Mouse (Mus musculus) stomach, adult 2 months (tissue): ENCODE results near the gene Maneal. TPM values are rescaled to one million over a fixed set of nuclear protein-coding genes. Genes with fewer than 3 reads are reported as not detected.

Experiments used
- polyA plus RNA-seq: library from polyadenylated mRNA; depleted of rRNA; stranded (reverse); fragments of >200 nt; gene quantifications from 2 replicates; pipeline ENCODE4 v1.2.3, GENCODE M21; 2012; rRNA removed

The Maneal gene
- polyA plus RNA-seq = 0.37 and 0.65 TPM in 2 replicates

DNA sequence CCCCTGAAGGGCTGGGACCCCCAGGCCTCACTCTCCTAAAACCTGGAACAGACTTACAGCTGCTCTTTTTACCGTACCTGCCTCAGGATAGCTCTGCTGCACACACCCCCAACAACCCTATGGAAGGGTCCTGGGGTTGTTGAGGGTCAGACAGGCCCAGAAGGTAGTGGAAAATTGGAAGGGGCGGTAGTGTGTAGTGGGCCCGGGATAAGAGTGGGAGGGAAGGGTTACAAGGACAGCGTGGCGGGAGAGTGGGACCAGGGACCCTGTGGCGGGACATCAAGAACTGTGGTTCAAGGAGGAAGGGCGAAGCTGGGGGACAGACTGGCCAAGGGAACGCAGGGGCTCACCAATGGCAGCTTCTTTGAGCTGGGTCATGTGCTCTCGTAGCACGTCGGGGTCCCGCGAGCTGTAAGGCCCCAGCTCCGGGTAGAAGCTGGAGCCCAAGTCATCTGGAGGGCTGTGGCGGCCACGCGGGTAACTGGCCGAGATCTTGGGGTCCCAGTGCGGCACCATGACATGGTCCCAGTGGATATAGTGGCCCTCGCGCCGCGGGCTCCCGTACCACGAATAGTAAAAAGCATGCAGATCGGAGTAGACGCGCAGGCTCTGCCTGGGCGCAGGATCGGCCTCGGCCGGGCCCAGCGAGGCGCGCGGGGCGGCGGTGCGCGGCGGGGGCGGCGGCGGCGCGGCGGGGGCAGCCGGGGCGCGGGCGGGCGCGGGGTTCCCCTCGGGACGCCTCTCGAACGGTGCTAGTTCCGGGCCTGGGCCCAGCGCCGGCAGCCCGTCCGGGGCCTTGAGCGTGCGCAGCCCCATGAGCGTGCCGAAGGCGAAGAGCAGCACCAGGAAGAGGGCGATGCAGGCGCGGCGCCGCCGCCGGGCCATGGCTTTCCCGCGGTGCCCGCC, at the start of gene Maneal:
Gene Maneal (minus strand): TSS at position 889 of the 906 bp plus-strand sequence.

DNA sequence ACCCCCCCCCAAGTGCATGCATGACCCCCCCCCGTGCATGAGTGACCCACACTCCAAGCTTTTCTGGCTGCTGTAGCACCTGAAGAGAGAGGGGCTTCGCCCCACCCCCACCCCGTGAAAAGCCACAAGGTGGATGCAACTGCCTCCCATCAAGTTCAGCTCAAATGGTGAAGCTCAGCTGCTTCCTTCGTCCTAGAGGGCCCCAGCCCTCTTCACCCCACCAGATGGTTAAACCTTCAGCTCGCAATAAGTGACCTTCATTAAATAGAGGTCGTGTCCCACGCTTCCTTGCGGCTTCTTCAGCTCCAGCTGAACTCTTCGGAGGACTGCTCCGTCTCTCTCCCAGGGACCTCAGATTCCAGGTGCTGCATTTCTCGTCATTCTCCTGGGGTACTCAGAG, 18.6 kb upstream of the Maneal start, which contains the start of gene Epha10:
Gene Epha10 (plus strand): TSS at position 301 of the 400 bp plus-strand sequence.

DNA sequence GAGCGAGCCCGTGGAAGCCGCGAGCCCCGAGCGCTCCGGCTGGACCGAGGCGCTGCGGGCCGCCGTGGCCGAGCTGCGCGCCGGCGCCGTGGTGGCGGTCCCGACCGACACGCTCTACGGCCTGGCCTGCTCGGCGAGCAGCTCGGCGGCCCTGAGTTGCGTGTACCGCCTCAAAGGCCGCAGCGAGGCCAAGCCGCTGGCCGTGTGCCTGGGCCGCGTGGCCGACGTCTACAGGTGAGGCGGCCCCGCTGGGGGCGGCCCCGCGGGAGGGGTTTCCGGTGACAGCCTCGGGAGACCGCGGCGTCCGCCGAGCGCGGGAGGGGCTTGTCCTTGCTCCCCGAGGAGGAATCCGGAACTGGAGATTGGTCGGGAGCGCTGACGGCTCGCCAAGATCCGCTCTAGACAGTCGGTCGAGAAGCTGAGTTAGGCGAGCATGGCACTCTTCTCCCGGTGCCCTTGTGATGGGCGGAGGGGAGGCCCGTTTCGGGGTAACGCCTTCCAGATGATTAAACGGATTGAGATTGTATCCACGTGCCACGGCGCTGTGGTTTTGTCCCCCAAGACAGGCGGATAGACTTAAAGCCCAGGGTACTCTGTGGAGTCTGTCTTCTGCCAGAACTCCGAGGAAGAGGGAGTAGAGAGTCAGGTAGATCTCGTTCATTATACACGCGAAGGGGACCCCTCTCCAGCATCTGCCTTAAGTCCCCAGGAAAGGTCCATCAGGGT, 10.9 kb downstream of the Maneal start, which contains the start of gene 1110065P20Rik:
Gene 1110065P20Rik (minus strand): TSS at position 264 of the 726 bp plus-strand sequence.

DNA sequence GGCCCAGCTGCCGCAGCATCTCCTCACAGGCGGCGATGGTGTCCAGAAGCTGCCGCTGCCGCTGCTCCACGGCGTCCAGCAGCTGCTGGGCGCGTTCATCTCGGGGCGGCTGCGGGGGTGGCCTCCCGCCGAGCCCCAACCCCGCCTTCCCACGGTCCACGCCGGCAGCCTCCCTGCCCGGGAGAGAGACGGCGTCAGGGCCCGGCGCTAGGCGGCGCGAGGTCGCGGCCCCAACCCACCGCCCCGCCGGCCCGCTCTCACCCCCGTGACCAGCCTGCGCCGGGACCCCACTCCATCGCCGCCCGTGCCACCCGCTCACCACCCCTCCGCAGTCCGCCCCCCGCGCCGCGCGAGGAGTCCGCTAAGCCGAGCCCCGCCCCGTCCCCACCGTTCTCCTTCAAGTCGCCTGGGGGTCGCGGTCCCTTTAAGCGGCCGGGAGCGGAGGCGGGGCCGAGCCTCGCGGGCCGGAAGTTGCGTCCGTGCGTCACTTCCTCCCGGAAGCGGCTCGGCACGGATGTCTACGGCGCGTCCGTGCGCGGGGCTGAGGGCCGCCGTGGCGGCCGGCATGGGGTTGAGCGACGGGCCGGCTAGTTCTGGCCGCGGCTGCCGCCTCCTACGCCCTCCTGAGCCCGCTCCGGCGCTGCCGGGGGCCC, 11.6 kb downstream of the Maneal start, which contains the start of gene Yrdc:
Gene Yrdc (plus strand): TSS at position 419 of the 653 bp plus-strand sequence.

Other genes starting within 250 kb of the Maneal start
- gene Pou3f1, start 205.4 kb downstream of the Maneal start, polyA plus RNA-seq = 0.76 and 1.7 TPM in 2 replicates
- gene Utp11, start 168.6 kb downstream of the Maneal start, polyA plus RNA-seq = 0.92 and 1.8 TPM in 2 replicates
- gene Fhl3, start 161.5 kb downstream of the Maneal start, polyA plus RNA-seq = 28.0 and 43.1 TPM in 2 replicates
- gene Sf3a3, start 147.4 kb downstream of the Maneal start, polyA plus RNA-seq = 2.1 and 2.4 TPM in 2 replicates
- gene Inpp5b, start 120.3 kb downstream of the Maneal start, polyA plus RNA-seq = 12.7 and 14.2 TPM in 2 replicates
- gene Mtf1, start 60.1 kb downstream of the Maneal start, polyA plus RNA-seq = 2.1 TPM in 2 replicates
- 16.7 and 25.2 TPM in 2 replicates for gene Yrdc, start 11.5 kb downstream of the Maneal start, polyA plus RNA-seq
- gene 1110065P20Rik, start 11.0 kb downstream of the Maneal start, polyA plus RNA-seq = 20.4 and 33.6 TPM in 2 replicates
- not detected in 2 replicates for gene Epha10, start 18.7 kb upstream of the Maneal start, polyA plus RNA-seq
- 5.5 and 9.2 TPM in 2 replicates for gene 9930104L06Rik, start 74.9 kb upstream of the Maneal start, polyA plus RNA-seq
- 8.1 and 8.8 TPM in 2 replicates for gene Cdca8, start 77.1 kb upstream of the Maneal start, polyA plus RNA-seq
- 3.5 and 4.6 TPM in 2 replicates for gene Rspo1, start 124.3 kb upstream of the Maneal start, polyA plus RNA-seq
- gene Gnl2, start 154.4 kb upstream of the Maneal start, polyA plus RNA-seq = 2.2 and 3.5 TPM in 2 replicates
- gene Dnali1, start 203.5 kb upstream of the Maneal start, polyA plus RNA-seq = not detected in 2 replicates
- 2.3 and 2.8 TPM in 2 replicates for gene Snip1, start 204.5 kb upstream of the Maneal start, polyA plus RNA-seq
- gene Meaf6, start 223.0 kb upstream of the Maneal start, polyA plus RNA-seq = 2.5 and 2.8 TPM in 2 replicates